Mouse (Mus musculus) spleen, adult 12 weeks (tissue): ENCODE data around the gene Hs2st1.
"Not testable (repeated sequence)": the region's sequence is repeated elsewhere in the genome, so short reads cannot be mapped to it uniquely, and the experiment has no call there.

Experiments used
- DNase-seq: peaks from one replicate; pipeline ENCODE4 v3.0.0; 2022; ENCODE audit warnings: low spot score

The Hs2st1 gene

GRCm38 (mm10) chr3:144570047-144570815 is at the start of gene Hs2st1, which contains the start of gene Selenof:
TSS of gene Hs2st1 (minus strand) at chr3:144570181.
TSS of gene Selenof (plus strand) at chr3:144570304.
- DNase-seq, result peak; percentile 93

GRCm38 (mm10) chr3:144617633-144618180 is 47.7 kb upstream of the Hs2st1 start:
- no peak for DNase-seq

- peak; percentile 57 for DNase-seq
These were observed 46.9 kb upstream of the Hs2st1 start for GRCm38 (mm10) chr3:144616654-144617425.

GRCm38 (mm10) chr3:144615459-144615858 is 45.5 kb upstream of the Hs2st1 start:
- no peak for DNase-seq

GRCm38 (mm10) chr3:144614698-144615097 is 44.7 kb upstream of the Hs2st1 start:
- DNase-seq, result no peak

GRCm38 (mm10) chr3:144614277-144614676 is 44.3 kb upstream of the Hs2st1 start:
- no peak for DNase-seq

- no peak for DNase-seq
These were observed 42.4 kb upstream of the Hs2st1 start for GRCm38 (mm10) chr3:144612382-144612781.

GRCm38 (mm10) chr3:144611626-144612271 is 41.8 kb upstream of the Hs2st1 start:
- no peak for DNase-seq

- DNase-seq, result no peak
These were observed 40.8 kb upstream of the Hs2st1 start for GRCm38 (mm10) chr3:144610759-144611158.

GRCm38 (mm10) chr3:144608090-144608489 is 38.1 kb upstream of the Hs2st1 start:
- no peak for DNase-seq

- DNase-seq, result no peak
These were observed 36.5 kb upstream of the Hs2st1 start for GRCm38 (mm10) chr3:144606449-144606848.

GRCm38 (mm10) chr3:144605811-144606210 is 35.8 kb upstream of the Hs2st1 start:
- DNase-seq, result not testable (repeated sequence)

GRCm38 (mm10) chr3:144604205-144604604 is 34.2 kb upstream of the Hs2st1 start:
- DNase-seq, result no peak

GRCm38 (mm10) chr3:144603558-144603957 is 33.6 kb upstream of the Hs2st1 start:
- DNase-seq, result no peak

GRCm38 (mm10) chr3:144602819-144603218 is 32.8 kb upstream of the Hs2st1 start:
- DNase-seq, result no peak

GRCm38 (mm10) chr3:144602413-144602812 is 32.4 kb upstream of the Hs2st1 start:
- DNase-seq, result no peak

GRCm38 (mm10) chr3:144597790-144598467 is 27.9 kb upstream of the Hs2st1 start:
- no peak for DNase-seq

- no peak for DNase-seq
These were observed 27.1 kb upstream of the Hs2st1 start for GRCm38 (mm10) chr3:144597121-144597520.

GRCm38 (mm10) chr3:144592992-144593785 is 23.2 kb upstream of the Hs2st1 start:
- no peak for DNase-seq

GRCm38 (mm10) chr3:144589189-144589890 is 19.4 kb upstream of the Hs2st1 start:
- DNase-seq, result no peak
